Mouse (Mus musculus) embryonic fibroblast, embryonic 13.5 days (primary cell): ENCODE measurements around the gene Tbx21.

Experiments used
- CTCF ChIP-seq: IDR thresholded peaks from 2 replicates; pipeline ENCODE4 v1.5.1; 2011; ENCODE audit warnings: mild to moderate bottlenecking, control low read depth, low read length, moderate library complexity, borderline replicate concordance; ENCODE audit not compliant: insufficient read depth
- POLR2A ChIP-seq: IDR thresholded peaks from 2 replicates; pipeline ENCODE4 v1.6.1; 2011; ENCODE audit warnings: low read depth, mild to moderate bottlenecking, control low read depth, low read length, moderate library complexity

GRCm38 (mm10) chr11:97063921-97064295 is 51.2 kb downstream of the Tbx21 start:
- no peak for TF ChIP-seq CTCF
- TF ChIP-seq POLR2A: no peak
